Mouse (Mus musculus) adrenal gland, postnatal 25 days (tissue): Measurements from ENCODE around the gene Pcnp. TPM values are rescaled to one million over a fixed set of nuclear protein-coding genes. Genes with fewer than 3 reads are reported as not detected.
"Not testable (repeated sequence)": the region's sequence is repeated elsewhere in the genome, so short reads cannot be mapped to it uniquely, and the experiment has no call there.

Experiments used
- DNase-seq: peaks from one replicate; pipeline ENCODE4 v3.0.0; 2021; ENCODE audit warnings: mixed read lengths
- long read RNA-seq: library from polyadenylated mRNA; stranded (forward); transcript quantifications from one replicate; pipeline ENCODE4 v2.0.0, GENCODE M21; 2021
- total RNA-seq: library from RNA; stranded (reverse); gene quantifications from 2 replicates; pipeline ENCODE4 v1.2.3, GENCODE M21; 2021

The Pcnp gene
- total RNA-seq = 108 and 117 TPM in 2 replicates
- long read RNA-seq, transcript Pcnp-206 (5 exons, 938 nt) = minor isoform, 19 of 128 reads
- long read RNA-seq, transcript Pcnp-205 (5 exons, 2,200 nt) = minor isoform, 24 of 128 reads
- long read RNA-seq, transcript Pcnp-202 (5 exons, 2,295 nt) = major isoform, 73 of 128 reads
- long read RNA-seq, partial matches to known transcripts = 3 of 128 reads
- long read RNA-seq, other reads (novel, unspliced or antisense) = 9 of 128 reads

GRCm38 (mm10) chr16:56029661-56030082, at the start of gene Pcnp:
TSS of gene Pcnp (minus strand) at chr16:56029739.
- peak; percentile 97 for DNase-seq

GRCm38 (mm10) chr16:56076121-56076869, 46.8 kb upstream of the Pcnp start:
- DNase-seq = no peak

- peak; percentile 80 for DNase-seq
These were observed 45.9 kb upstream of the Pcnp start for GRCm38 (mm10) chr16:56075222-56076111.

GRCm38 (mm10) chr16:56074565-56074964, 45.0 kb upstream of the Pcnp start:
- no peak for DNase-seq

GRCm38 (mm10) chr16:56074122-56074521, 44.6 kb upstream of the Pcnp start:
- DNase-seq = no peak

GRCm38 (mm10) chr16:56073150-56073549, 43.6 kb upstream of the Pcnp start:
- DNase-seq = not testable (repeated sequence)

- DNase-seq = no peak
These were observed 43.0 kb upstream of the Pcnp start for GRCm38 (mm10) chr16:56072533-56072932.

- DNase-seq = no peak
These were observed 42.0 kb upstream of the Pcnp start for GRCm38 (mm10) chr16:56071317-56072232.

GRCm38 (mm10) chr16:56068523-56069070, 39.1 kb upstream of the Pcnp start:
- no peak for DNase-seq

- no peak for DNase-seq
These were observed 36.6 kb upstream of the Pcnp start for GRCm38 (mm10) chr16:56066113-56066512.

GRCm38 (mm10) chr16:56064334-56064990, 34.9 kb upstream of the Pcnp start:
- peak; percentile 35 for DNase-seq

- no peak for DNase-seq
These were observed 33.4 kb upstream of the Pcnp start for GRCm38 (mm10) chr16:56062981-56063380.

GRCm38 (mm10) chr16:56061995-56062594, 32.6 kb upstream of the Pcnp start:
- no peak for DNase-seq

- no peak for DNase-seq
These were observed 28.6 kb upstream of the Pcnp start for GRCm38 (mm10) chr16:56058151-56058550.

GRCm38 (mm10) chr16:56056944-56057590, 27.5 kb upstream of the Pcnp start:
- DNase-seq = no peak

- no peak for DNase-seq
These were observed 26.4 kb upstream of the Pcnp start for GRCm38 (mm10) chr16:56055911-56056310.

GRCm38 (mm10) chr16:56048038-56048437, 18.5 kb upstream of the Pcnp start, which contains the start of gene Senp7:
TSS of gene Senp7 (plus strand) at chr16:56048338.
- not testable (repeated sequence) for DNase-seq

GRCm38 (mm10) chr16:56038090-56038489, 8.6 kb upstream of the Pcnp start:
- DNase-seq = no peak

- DNase-seq = peak; percentile 96
These were observed 7.8 kb upstream of the Pcnp start, which contains the start of gene Trmt10c for GRCm38 (mm10) chr16:56037138-56038010. TSS of gene Trmt10c (minus strand) at chr16:56037819.
